Mouse (Mus musculus) layer of hippocampus, adult 9-11 months (tissue): ENCODE measurements around the gene Prl3b1.

Source experiments
- DNase-seq: peaks from one replicate; pipeline ENCODE4 v3.0.0; 2022

Prl3b1 gene

GRCm38 (mm10) chr13:27241547-27241946 is at the start of gene Prl3b1:
Gene Prl3b1 (plus strand): TSS chr13:27241847.
- no peak for DNase-seq

- DNase-seq = no peak
Measured at GRCm38 (mm10) chr13:27196359-27196758, 45.3 kb upstream of the Prl3b1 start, which contains the start of gene Prl3c1. Gene Prl3c1 (plus strand): TSS chr13:27196659.

GRCm38 (mm10) chr13:27259136-27259535 is 17.5 kb downstream of the Prl3b1 start, which contains the start of gene Prl3a1:
Gene Prl3a1 (plus strand): TSS chr13:27259436.
- DNase-seq = no peak
